Mouse (Mus musculus): ENCODE data around the gene Dip2b.

- no peak for TF ChIP-seq POLR2A (IDR thresholded peaks at IDR 0.05; ENCODE audit: insufficient read length, low read depth)
- TF ChIP-seq POLR2AphosphoS2 (IDR thresholded peaks at IDR 0.05; ENCODE audit: insufficient read length, low read depth), result no peak
Observed at GRCm38 (mm10) chr15:100241780-100242179, 203.3 kb downstream of the Dip2b start.

Measured in myocyte (in vitro differentiated cells).